Mouse (Mus musculus) adrenal gland, postnatal 4 days (tissue): Measurements from ENCODE around the gene Zcchc7. TPM values are rescaled to one million over a fixed set of nuclear protein-coding genes. Genes with fewer than 3 reads are reported as not detected.

Experiments used
- microRNA-seq: library from miRNA; unstranded; fragments of <30 nt; microRNA quantifications from one replicate; pipeline ENCODE4 v1.2.0, GENCODE M21; 2021
- total RNA-seq, 2 experiments: library from RNA; stranded (reverse); gene quantifications; 2 replicates each; pipeline ENCODE4 v1.2.3; 2021

The Zcchc7 gene
- total RNA-seq, 2 experiments from 2014 or later = 49.1 to 53.2 TPM

Small RNAs within 50 kb of the gene (microRNA-seq; reads per million reads assigned to microRNA genes)
- not detected for gene Gm22639

Other genes with a start within 250 kb of the Zcchc7 start
- gene Pax5, start 45.4 kb upstream of the Zcchc7 start, total RNA-seq = 1 to 10 TPM in 1 of 2 experiments, under 1 TPM in 1; 0.59 to 1.0 TPM
- gene Grhpr, start 225.5 kb downstream of the Zcchc7 start, total RNA-seq = 100 to 1,000 TPM; 153 to 162 TPM